Mouse (Mus musculus): ENCODE data around the gene Col4a2.

Gene Col4a2

GRCm38 (mm10) chr8:11357921-11358436, 45.4 kb downstream of the Col4a2 start:
- DNase-seq (ENCODE audit: low read depth, low spot score) = no peak

- no peak for DNase-seq (ENCODE audit: low read depth, low spot score)
These were observed 47.2 kb downstream of the Col4a2 start for GRCm38 (mm10) chr8:11359846-11360245.

- DNase-seq (ENCODE audit: low read depth, low spot score) = no peak
These were observed 49.1 kb downstream of the Col4a2 start for GRCm38 (mm10) chr8:11361546-11362277.

- no peak for DNase-seq (ENCODE audit: low read depth, low spot score)
These were observed 49.9 kb downstream of the Col4a2 start for GRCm38 (mm10) chr8:11362278-11363214.

GRCm38 (mm10) chr8:11363340-11364126, 50.9 kb downstream of the Col4a2 start:
- no peak for DNase-seq (ENCODE audit: low read depth, low spot score)

- no peak for DNase-seq (ENCODE audit: low read depth, low spot score)
These were observed 53.6 kb downstream of the Col4a2 start for GRCm38 (mm10) chr8:11366251-11366650.

- DNase-seq (ENCODE audit: low read depth, low spot score) = no peak
These were observed 54.1 kb downstream of the Col4a2 start for GRCm38 (mm10) chr8:11366741-11367140.

GRCm38 (mm10) chr8:11367670-11368069, 55.1 kb downstream of the Col4a2 start:
- DNase-seq (ENCODE audit: low read depth, low spot score) = no peak

- DNase-seq (ENCODE audit: low read depth, low spot score) = no peak
These were observed 57.1 kb downstream of the Col4a2 start for GRCm38 (mm10) chr8:11369526-11370203.

- no peak for DNase-seq (ENCODE audit: low read depth, low spot score)
These were observed 58.7 kb downstream of the Col4a2 start for GRCm38 (mm10) chr8:11371347-11371746.

- no peak for DNase-seq (ENCODE audit: low read depth, low spot score)
These were observed 59.5 kb downstream of the Col4a2 start for GRCm38 (mm10) chr8:11372080-11372479.

GRCm38 (mm10) chr8:11373643-11374325, 61.2 kb downstream of the Col4a2 start:
- DNase-seq (ENCODE audit: low read depth, low spot score) = no peak

- no peak for DNase-seq (ENCODE audit: low read depth, low spot score)
These were observed 61.9 kb downstream of the Col4a2 start for GRCm38 (mm10) chr8:11374326-11375076.

- no peak for DNase-seq (ENCODE audit: low read depth, low spot score)
These were observed 63.3 kb downstream of the Col4a2 start for GRCm38 (mm10) chr8:11375749-11376438.

- DNase-seq (ENCODE audit: low read depth, low spot score) = no peak
These were observed 65.0 kb downstream of the Col4a2 start for GRCm38 (mm10) chr8:11377391-11378210.

GRCm38 (mm10) chr8:11379590-11379989, 67.0 kb downstream of the Col4a2 start:
- DNase-seq (ENCODE audit: low read depth, low spot score) = no peak

GRCm38 (mm10) chr8:11381544-11381943, 68.9 kb downstream of the Col4a2 start:
- no peak for DNase-seq (ENCODE audit: low read depth, low spot score)

Data from ES-CJ7 (cell line).